In genomic region chr3:109122641-109123530, GRCm38 (mm10) we compare ENCODE assay signal across 8 mouse cellular contexts. TPM values are rescaled to one million over a fixed set of nuclear protein-coding genes. Genes with fewer than 3 reads are reported as not detected.
DNase-seq lines count a peak whose midpoint lies in the region; ATAC-seq and TF ChIP-seq lines count a peak whose summit lies in the region.

Slc25a24 (plus strand) TSS chr3:109123149.

- peak within 1 kb of the TSS; percentile 81 for H3K9ac ChIP-seq in hindbrain, embryonic 15.5 days
- peak within 1 kb of the TSS; percentile 95 for H3K9ac ChIP-seq in limb, embryonic 13.5 days
- H3K9ac ChIP-seq in midbrain, embryonic 13.5 days (replicated peaks) = peak within 1 kb of the TSS; percentile 88

- H3K4me3 ChIP-seq in gastrocnemius, adult 2 months = peak within 1 kb of the TSS; percentile 95
- peak within 1 kb of the TSS; percentile 68 for H3K4me3 ChIP-seq in hindbrain, embryonic 15.5 days
- peak within 1 kb of the TSS; percentile 85 for H3K4me3 ChIP-seq in limb, embryonic 13.5 days
- peak within 1 kb of the TSS; percentile 75 for H3K4me3 ChIP-seq in midbrain, embryonic 13.5 days (replicated peaks)

- no peaks in the 10 kb centered on the region for H3K36me3 ChIP-seq in hindbrain, embryonic 15.5 days
- peaks cover 13% of the 10 kb centered on the region for H3K36me3 ChIP-seq in limb, embryonic 13.5 days
- H3K36me3 ChIP-seq in midbrain, embryonic 13.5 days = peaks cover 4% of the 10 kb centered on the region; the same call in 1 of the 2 replicates

- 1% methylated on average over 36 of the region's 49 CpGs for WGBS in hindbrain, embryonic 15.5 days
- 3% methylated on average over 35 of the region's 49 CpGs for WGBS in limb, embryonic 13.5 days
- 3% methylated on average over 40 of the region's 49 CpGs for WGBS in midbrain, embryonic 13.5 days

- H3K9me3 ChIP-seq in hindbrain, embryonic 15.5 days = no peaks in the 10 kb centered on the region
- H3K9me3 ChIP-seq in limb, embryonic 13.5 days = no peaks in the 10 kb centered on the region; the same call in 1 of the 2 replicates
- H3K9me3 ChIP-seq in midbrain, embryonic 13.5 days = no peaks in the 10 kb centered on the region

- no peak for TF ChIP-seq CTCF in gastrocnemius, adult 2 months (IDR thresholded peaks at IDR 0.05)

- H3K27ac ChIP-seq in gastrocnemius, adult 2 months = peak within 1 kb of the TSS; percentile 95
- H3K27ac ChIP-seq in hindbrain, embryonic 15.5 days (replicated peaks) = peak within 1 kb of the TSS; percentile 66
- H3K27ac ChIP-seq in limb, embryonic 13.5 days = peak within 1 kb of the TSS; percentile 87
- peak within 1 kb of the TSS; percentile 64; the same call in 1 of the 2 replicates for H3K27ac ChIP-seq in midbrain, embryonic 13.5 days

- intact Hi-C loops in gastrocnemius, adult 2 months (cut with DNase I) = no loop called here

- peak; percentile 91 for ATAC-seq in hindbrain, embryonic 15.5 days (ENCODE audit: low FRiP score, low read depth)
- ATAC-seq in limb, embryonic 13.5 days (ENCODE audit: low FRiP score, low read depth) = peak; percentile 92
- peak; percentile 97 for ATAC-seq in midbrain, embryonic 13.5 days

- peaks cover 22% of the 10 kb centered on the region for H3K4me1 ChIP-seq in hindbrain, embryonic 15.5 days (replicated peaks)
- H3K4me1 ChIP-seq in limb, embryonic 13.5 days = peaks cover 24% of the 10 kb centered on the region
- peaks cover 22% of the 10 kb centered on the region for H3K4me1 ChIP-seq in midbrain, embryonic 13.5 days (replicated peaks)

- peak within 1 kb of the TSS; percentile 91 for H3K4me2 ChIP-seq in hindbrain, embryonic 15.5 days
- peak within 1 kb of the TSS; percentile 80 for H3K4me2 ChIP-seq in limb, embryonic 13.5 days (replicated peaks)
- peak within 1 kb of the TSS; percentile 78 for H3K4me2 ChIP-seq in midbrain, embryonic 13.5 days (replicated peaks)

- no peaks in the 10 kb centered on the region for H3K27me3 ChIP-seq in hindbrain, embryonic 15.5 days
- H3K27me3 ChIP-seq in limb, embryonic 13.5 days = no peaks in the 10 kb centered on the region
- no peaks in the 10 kb centered on the region for H3K27me3 ChIP-seq in midbrain, embryonic 13.5 days

- DNase-seq in layer of hippocampus, adult 11-12 months (ENCODE audit: low spot score) = peak; percentile 12
- no peak for DNase-seq in layer of hippocampus, adult 18-20 months (ENCODE audit: low spot score in 2 of 2)
- peak; percentile 38 to 57 for DNase-seq in cerebellum, postnatal 25 days
- DNase-seq in gastrocnemius, adult 2 months = peak; percentile 78
- peak; percentile 19 to 38 for DNase-seq in spleen, adult 18-20 months

RNA-seq across cellular contexts. Expression of gene Slc25a24, which starts in this region (rescaled TPM):
- 1 to 10 TPM; 2.8 to 3.2 TPM for total RNA-seq in layer of hippocampus, adult 18-20 months (2021)
- total RNA-seq in gastrocnemius, adult 2 months (2021) = 1 to 10 TPM; 2.8 to 4.9 TPM
- polyA plus RNA-seq in hindbrain, embryonic 15.5 days (2015; fragmentation: Nextera tagmentation; extraction: Ambion mirVana) = 5.1 and 5.4 TPM in 2 replicates
- 45.0 and 51.0 TPM in 2 replicates for polyA plus RNA-seq in limb, embryonic 13.5 days (2015; fragmentation: Nextera tagmentation; extraction: Ambion mirVana)
- 9.1 and 10.0 TPM in 2 replicates for polyA plus RNA-seq in midbrain, embryonic 13.5 days (2015; fragmentation: Nextera tagmentation; extraction: Ambion mirVana)

Comparison
In these comparisons a context has a peak if more than half of its experiments do, and no peak if none do; other contexts are left out.
1. DNase-seq: peak in layer of hippocampus, adult 11-12 months (single experiment), cerebellum, postnatal 25 days (2 of 2), gastrocnemius, adult 2 months (single experiment) and spleen, adult 18-20 months (2 of 2); none in layer of hippocampus, adult 18-20 months (0 of 2).
2. Peak in every context shown above with its lines, with median percentiles within 50 percentile points of each other: H3K27ac ChIP-seq, H3K4me3 ChIP-seq, ATAC-seq, H3K4me2 ChIP-seq and H3K9ac ChIP-seq.